Comparison of ENCODE assay signal across 19 mouse cellular contexts in the genomic region with DNA sequence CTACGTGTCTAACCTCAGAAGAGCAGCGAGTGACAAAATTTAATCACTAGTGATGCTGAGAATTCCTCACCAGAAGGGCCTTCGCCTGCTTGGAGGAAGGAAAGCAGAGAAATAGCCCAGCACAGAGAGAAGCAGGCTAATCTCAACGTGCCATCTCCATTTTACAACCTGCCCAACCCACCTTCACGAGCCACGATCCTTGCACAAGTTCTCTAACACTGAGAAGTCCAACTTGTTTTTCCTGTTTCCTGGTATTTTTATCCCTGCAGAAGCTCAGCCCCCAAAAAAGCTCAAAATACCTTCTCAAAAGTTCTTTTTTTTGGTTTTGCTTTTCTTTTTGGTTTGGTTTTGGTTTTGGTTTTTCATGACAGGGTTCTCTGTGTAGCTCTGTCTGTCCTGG. TPM values are rescaled to one million over a fixed set of nuclear protein-coding genes. Genes with fewer than 3 reads are reported as not detected.
A peak's percentile ranks its signal among the peaks of the same experiment; 100 is the strongest.
DNase-seq lines count a peak whose midpoint lies in the region; ATAC-seq lines count a peak whose summit lies in the region.
"Had no signal": no experiment of that assay in that cellular context is flagged by ENCODE, and none has a peak within 500 bp of the region (broad histone marks: within the 10 kb centered on the region; RNA-seq: fewer than 3 reads in every experiment).

No protein-coding gene starts in this region.

- H3K9me3 ChIP-seq in lung, embryonic 16.5 days (ENCODE audit: control insufficient read depth, low read length): no peaks in the 10 kb centered on the region
- no peaks in the 10 kb centered on the region for H3K9me3 ChIP-seq in embryonic facial prominence, embryonic 13.5 days
- no peaks in the 10 kb centered on the region for H3K9me3 ChIP-seq in stomach, embryonic 14.5 days (ENCODE audit: control insufficient read depth, low read depth, low read length)
- no peaks in the 10 kb centered on the region for H3K9me3 ChIP-seq in forebrain, embryonic 15.5 days
- no peaks in the 10 kb centered on the region for H3K9me3 ChIP-seq in heart, embryonic 11.5 days (replicated peaks; ENCODE audit: control insufficient read depth, low read length)
- H3K9me3 ChIP-seq: hindbrain, embryonic 12.5 days; midbrain, embryonic 12.5 days had no signal

- ATAC-seq in lung, embryonic 16.5 days (ENCODE audit: low read depth): peak; percentile 55; the same call in 1 of the 2 replicates
- no peak for ATAC-seq in embryonic facial prominence, embryonic 13.5 days (ENCODE audit: insufficient number of reproducible peaks, insufficient read depth, low FRiP score, low TSS enrichment, low read depth)
- ATAC-seq in stomach, embryonic 14.5 days (ENCODE audit: insufficient number of reproducible peaks, insufficient read depth, low FRiP score, low read depth): no peak
- no peak for ATAC-seq in forebrain, embryonic 15.5 days (replicated peaks)
- no peak for ATAC-seq in heart, embryonic 11.5 days (replicated peaks; ENCODE audit: insufficient number of reproducible peaks, low FRiP score, low TSS enrichment)
- ATAC-seq: CD4-positive, CD25-positive, alpha-beta regulatory T cell, adult 4 months had no signal

- H3K27me3 ChIP-seq in lung, embryonic 16.5 days (ENCODE audit: control insufficient read depth, insufficient read depth, low read depth, low read length): no peaks in the 10 kb centered on the region
- H3K27me3 ChIP-seq in embryonic facial prominence, embryonic 13.5 days: no peaks in the 10 kb centered on the region
- H3K27me3 ChIP-seq in stomach, embryonic 14.5 days (ENCODE audit: control insufficient read depth, insufficient read depth, low read length): no peaks in the 10 kb centered on the region
- no peaks in the 10 kb centered on the region for H3K27me3 ChIP-seq in forebrain, embryonic 15.5 days
- H3K27me3 ChIP-seq in heart, embryonic 11.5 days (ENCODE audit: control insufficient read depth, insufficient read depth, low read length): no peaks in the 10 kb centered on the region
- H3K27me3 ChIP-seq: hindbrain, embryonic 12.5 days; midbrain, embryonic 12.5 days had no signal

- no peak overlapping the region for H3K4me3 ChIP-seq in lung, embryonic 16.5 days (ENCODE audit: low read length)
- no peak overlapping the region for H3K4me3 ChIP-seq in embryonic facial prominence, embryonic 13.5 days
- no peak overlapping the region for H3K4me3 ChIP-seq in stomach, embryonic 14.5 days (ENCODE audit: low read depth, low read length)
- H3K4me3 ChIP-seq in forebrain, embryonic 15.5 days: no peak overlapping the region
- H3K4me3 ChIP-seq in heart, embryonic 11.5 days (ENCODE audit: low read depth, low read length): no peak overlapping the region
- H3K4me3 ChIP-seq: gastrocnemius, adult 2 months; heart, adult 2 months; hindbrain, embryonic 12.5 days; midbrain, embryonic 12.5 days had no signal

- H3K4me2 ChIP-seq in lung, embryonic 16.5 days (ENCODE audit: low read depth, low read length): no peak overlapping the region
- no peak overlapping the region for H3K4me2 ChIP-seq in embryonic facial prominence, embryonic 13.5 days
- no peak overlapping the region for H3K4me2 ChIP-seq in stomach, embryonic 14.5 days (replicated peaks; ENCODE audit: low read depth, low read length)
- no peak overlapping the region for H3K4me2 ChIP-seq in forebrain, embryonic 15.5 days (replicated peaks)
- no peak overlapping the region for H3K4me2 ChIP-seq in heart, embryonic 11.5 days
- H3K4me2 ChIP-seq: hindbrain, embryonic 12.5 days; liver, embryonic 11.5 days; midbrain, embryonic 12.5 days had no signal

- H3K9ac ChIP-seq in lung, embryonic 16.5 days (ENCODE audit: low read length): no peak overlapping the region
- no peak overlapping the region for H3K9ac ChIP-seq in embryonic facial prominence, embryonic 13.5 days
- H3K9ac ChIP-seq in stomach, embryonic 14.5 days (replicated peaks; ENCODE audit: low read depth, low read length): no peak overlapping the region
- no peak overlapping the region for H3K9ac ChIP-seq in forebrain, embryonic 15.5 days (replicated peaks)
- no peak overlapping the region for H3K9ac ChIP-seq in heart, embryonic 11.5 days (ENCODE audit: low read depth, low read length)
- H3K9ac ChIP-seq: hindbrain, embryonic 12.5 days; midbrain, embryonic 12.5 days had no signal

- H3K4me1 ChIP-seq in lung, embryonic 16.5 days (replicated peaks; ENCODE audit: control insufficient read depth, insufficient read depth, low read length): peaks cover 4% of the 10 kb centered on the region
- H3K4me1 ChIP-seq in embryonic facial prominence, embryonic 13.5 days: peaks cover 11% of the 10 kb centered on the region
- H3K4me1 ChIP-seq in stomach, embryonic 14.5 days (ENCODE audit: control insufficient read depth, insufficient read depth, low read length): no peaks in the 10 kb centered on the region
- H3K4me1 ChIP-seq in forebrain, embryonic 15.5 days: 0 out of 2 replicates have a peak, but pooled peaks cover 3% of the 10 kb centered on the region
- H3K4me1 ChIP-seq in heart, embryonic 11.5 days (ENCODE audit: control insufficient read depth, insufficient read depth, low read length): no peaks in the 10 kb centered on the region
- H3K4me1 ChIP-seq: hindbrain, embryonic 12.5 days had no signal

- H3K27ac ChIP-seq in lung, embryonic 16.5 days (ENCODE audit: low read length): peak overlapping the region; percentile 72
- H3K27ac ChIP-seq in embryonic facial prominence, embryonic 13.5 days: peak overlapping the region; percentile 48; the same call in 1 of the 2 replicates
- H3K27ac ChIP-seq in stomach, embryonic 14.5 days (ENCODE audit: low read length): peak overlapping the region; percentile 69; the same call in 1 of the 2 replicates
- H3K27ac ChIP-seq in forebrain, embryonic 15.5 days (replicated peaks): no peak overlapping the region
- no peak overlapping the region for H3K27ac ChIP-seq in heart, embryonic 11.5 days (ENCODE audit: low read depth, low read length)
- H3K27ac ChIP-seq: gastrocnemius, adult 2 months; heart, adult 2 months; hindbrain, embryonic 12.5 days; midbrain, embryonic 12.5 days had no signal

- 62% methylated on average over 6 of the region's 6 CpGs for WGBS in lung, embryonic 16.5 days
- WGBS in embryonic facial prominence, embryonic 13.5 days: 72% methylated on average over 6 of the region's 6 CpGs
- 60% methylated on average over 6 of the region's 6 CpGs for WGBS in stomach, embryonic 14.5 days
- WGBS in forebrain, embryonic 15.5 days: 92% methylated on average over 6 of the region's 6 CpGs
- WGBS in heart, embryonic 11.5 days (ENCODE audit: insufficient replicate concordance): 70% methylated on average over 6 of the region's 6 CpGs

- DNase-seq in lung, postnatal 4 days: no peak
- peak; percentile 41 for DNase-seq in gonadal fat pad, adult 2 months (ENCODE audit: low read depth)
- DNase-seq: cerebellum, postnatal 14 days; embryo, embryonic 11 days; gastrocnemius, adult 2 months; heart, adult 2 months; kidney, adult 2 months; layer of hippocampus, postnatal 36 days; right cerebral cortex, postnatal 14 days; thymus, adult 2 months had no signal

- 0 out of 2 replicates have a peak, but pooled peaks cover 4% of the 10 kb centered on the region for H3K36me3 ChIP-seq in lung, embryonic 16.5 days (ENCODE audit: control insufficient read depth, insufficient read depth, low read length)
- H3K36me3 ChIP-seq in embryonic facial prominence, embryonic 13.5 days: no peaks in the 10 kb centered on the region
- H3K36me3 ChIP-seq in stomach, embryonic 14.5 days (ENCODE audit: control insufficient read depth, insufficient read depth, low read length): no peaks in the 10 kb centered on the region
- H3K36me3 ChIP-seq in forebrain, embryonic 15.5 days: no peaks in the 10 kb centered on the region
- no peaks in the 10 kb centered on the region for H3K36me3 ChIP-seq in heart, embryonic 11.5 days (ENCODE audit: control insufficient read depth, insufficient read depth, low read length)
- H3K36me3 ChIP-seq: hindbrain, embryonic 12.5 days; midbrain, embryonic 12.5 days had no signal

RNA-seq across cellular contexts. Expression of a gene that starts 25.8 kb away (rescaled TPM):
- polyA plus RNA-seq in lung, embryonic 16.5 days (2015; fragmentation: Nextera tagmentation; extraction: Ambion mirVana): 68.5 and 73.5 TPM in 2 replicates
- 76.8 and 86.5 TPM in 2 replicates for polyA plus RNA-seq in embryonic facial prominence, embryonic 13.5 days (2015; fragmentation: Nextera tagmentation; extraction: Ambion mirVana)
- polyA plus RNA-seq in gonadal fat pad, adult 2 months (2012; rRNA removed): 13.5 and 18.3 TPM in 2 replicates
- polyA plus RNA-seq in stomach, embryonic 14.5 days (2014; fragmentation: Nextera tagmentation; extraction: Ambion mirVana): 72.8 and 75.7 TPM in 2 replicates
- 69.6 and 70.8 TPM in 2 replicates for polyA plus RNA-seq in forebrain, embryonic 15.5 days (2015; fragmentation: Nextera tagmentation; extraction: Ambion mirVana)
- 51.4 and 54.9 TPM in 2 replicates for polyA plus RNA-seq in heart, embryonic 11.5 days (2014; fragmentation: Nextera tagmentation; extraction: Ambion mirVana)

RNA-seq across cellular contexts. Expression of a gene that starts 34.3 kb away (rescaled TPM):
- polyA plus RNA-seq in lung, embryonic 16.5 days (2015; fragmentation: Nextera tagmentation; extraction: Ambion mirVana): 38.5 and 38.8 TPM in 2 replicates
- polyA plus RNA-seq in embryonic facial prominence, embryonic 13.5 days (2015; fragmentation: Nextera tagmentation; extraction: Ambion mirVana): 7.8 and 11.1 TPM in 2 replicates
- 10.0 and 12.8 TPM in 2 replicates for polyA plus RNA-seq in gonadal fat pad, adult 2 months (2012; rRNA removed)
- polyA plus RNA-seq in stomach, embryonic 14.5 days (2014; fragmentation: Nextera tagmentation; extraction: Ambion mirVana): 54.5 and 57.9 TPM in 2 replicates
- polyA plus RNA-seq in forebrain, embryonic 15.5 days (2015; fragmentation: Nextera tagmentation; extraction: Ambion mirVana): 6.0 and 7.7 TPM in 2 replicates
- polyA plus RNA-seq in heart, embryonic 11.5 days (2014; fragmentation: Nextera tagmentation; extraction: Ambion mirVana): 1.5 and 1.7 TPM in 2 replicates

Comparison
In these comparisons a context has a peak if more than half of its experiments do, and no peak if none do; other contexts are left out.
1. H3K27ac ChIP-seq: peak in lung, embryonic 16.5 days (single experiment), embryonic facial prominence, embryonic 13.5 days (single experiment) and stomach, embryonic 14.5 days (single experiment); none in forebrain, embryonic 15.5 days (single experiment) and heart, embryonic 11.5 days (single experiment).